8 mouse cellular contexts compared by ENCODE assay signal in genomic region chr2:28204167-28204566, GRCm38 (mm10). TPM values are rescaled to one million over a fixed set of nuclear protein-coding genes. Genes with fewer than 3 reads are reported as not detected.
DNase-seq lines count a peak whose midpoint lies in the region; ATAC-seq lines count a peak whose summit lies in the region.

No protein-coding gene starts in this region.

- H3K27me3 ChIP-seq in midbrain, embryonic 10.5 days (ENCODE audit: low read depth, poor library complexity, severe bottlenecking), result peaks cover 28% of the 10 kb centered on the region

- peaks cover 39% of the 10 kb centered on the region for H3K4me1 ChIP-seq in midbrain, embryonic 10.5 days

- DNase-seq in R1 (ENCODE audit: low read depth, low spot score), result peak; percentile 82
- DNase-seq in cerebellum, adult 9-11 months, result peak; percentile 94
- DNase-seq in frontal cortex, postnatal 14 days (ENCODE audit: low spot score in 2 of 2), result peak; percentile 84 to 95
- DNase-seq in induced T-regulatory cell, adult 2 months (ENCODE audit: low read depth), result peak; percentile 74
- DNase-seq in left cerebral cortex, postnatal 10 days (ENCODE audit: extremely low spot score in 1 of 2, low spot score in 2 of 2), result peak; percentile 90 to 92
- peak; percentile 92 for DNase-seq in midbrain, embryonic 10.5 days (ENCODE audit: low spot score)
- DNase-seq in right cerebral cortex, postnatal 4 days, result peak; percentile 99

- H3K4me3 ChIP-seq in midbrain, embryonic 10.5 days, result no peak overlapping the region

- 10% methylated on average over 9 of the region's 9 CpGs for WGBS in midbrain, embryonic 10.5 days

- no peaks in the 10 kb centered on the region for H3K9me3 ChIP-seq in midbrain, embryonic 10.5 days (replicated peaks)

- peaks cover 11% of the 10 kb centered on the region; the same call in 1 of the 2 replicates for H3K36me3 ChIP-seq in midbrain, embryonic 10.5 days

- H3K27ac ChIP-seq in midbrain, embryonic 10.5 days (replicated peaks), result no peak overlapping the region

- intact Hi-C loops in left cerebral cortex, postnatal 10 days (cut with DNase I), result loop anchor here (1.0 to 5.0 kb wide), 3 partner anchors 171 to 277 kb away; no protein-coding TSS in a partner anchor

- no peak for ATAC-seq in activated CD4-positive, CD25-positive, alpha-beta regulatory T cell, adult 4 months

RNA-seq across cellular contexts. Expression of gene Olfm1, which starts 11.4 kb away (rescaled TPM):
- total RNA-seq in left cerebral cortex, postnatal 10 days (2021), result 100 to 1,000 TPM; 821 to 879 TPM
- polyA plus RNA-seq in midbrain, embryonic 10.5 days (2016; fragmentation: Nextera tagmentation; extraction: Ambion mirVana), result 27.8 and 42.4 TPM in 2 replicates
- under 1 TPM in 1 of 2 experiments, not detected in 1; 0.17 TPM for polyA plus RNA-seq in activated CD4-positive, CD25-positive, alpha-beta regulatory T cell, adult 4 months (2017; shearing (Covaris generic))

Comparison
In these comparisons a context has a peak if more than half of its experiments do, and no peak if none do; other contexts are left out.
1. RNA of gene Olfm1, which starts 11.4 kb away (polyA plus RNA-seq): 27.8 to 42.4 TPM in midbrain, embryonic 10.5 days; 0.17 TPM in activated CD4-positive, CD25-positive, alpha-beta regulatory T cell, adult 4 months; every median in the first group is over 10 times any median in the second.
2. Peak in every context shown above with its lines, with median percentiles within 50 percentile points of each other: DNase-seq.